Mouse (Mus musculus): ENCODE measurements around the gene Col27a1. TPM values are rescaled to one million over a fixed set of nuclear protein-coding genes. Genes with fewer than 3 reads are reported as not detected.

The Col27a1 gene
- polyA plus RNA-seq, 1 experiment from 2014 or later: 3.8 TPM

DNA sequence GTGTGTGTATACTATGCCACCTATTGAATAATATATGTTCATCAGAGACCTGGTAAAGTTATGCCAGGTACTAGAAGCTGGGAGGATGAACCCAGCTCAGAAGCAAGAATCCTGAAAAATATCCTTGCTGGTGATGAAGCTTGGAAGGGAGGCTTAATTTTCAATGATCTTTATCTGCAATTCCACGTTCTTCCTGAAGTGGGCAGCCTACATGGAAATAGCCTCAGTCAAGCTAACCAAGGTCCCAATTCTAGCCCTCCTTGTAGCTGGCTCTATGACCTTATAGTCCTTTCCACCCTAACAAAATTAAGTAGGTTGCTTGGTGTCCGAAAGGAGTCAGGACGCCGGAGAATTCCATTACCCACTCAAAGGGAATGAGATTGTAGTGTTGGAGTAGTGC, 72.2 kb downstream of the Col27a1 start:
- Histone ChIP-seq H3K27me3 (replicated peaks) (0 out of 2 replicates have a peak, but pooled peaks cover 7% of the 10 kb centered on the region), H3K4me3 (no peak overlapping the region), H3K9ac (no peak overlapping the region), H3K9me3 (replicated peaks) (no peaks in the 10 kb centered on the region), H3K4me2 (no peak overlapping the region), H3K4me1 (replicated peaks) (peaks cover 15% of the 10 kb centered on the region), H3K27ac (ENCODE audit: poor library complexity, severe bottlenecking) (no peak overlapping the region), H3K36me3 (0 out of 2 replicates have a peak, but pooled peaks cover 5% of the 10 kb centered on the region)
- 79% methylated on average over 4 of the region's 4 CpGs for WGBS
- no peak for ATAC-seq (ENCODE audit: insufficient number of reproducible peaks, low FRiP score)

DNA sequence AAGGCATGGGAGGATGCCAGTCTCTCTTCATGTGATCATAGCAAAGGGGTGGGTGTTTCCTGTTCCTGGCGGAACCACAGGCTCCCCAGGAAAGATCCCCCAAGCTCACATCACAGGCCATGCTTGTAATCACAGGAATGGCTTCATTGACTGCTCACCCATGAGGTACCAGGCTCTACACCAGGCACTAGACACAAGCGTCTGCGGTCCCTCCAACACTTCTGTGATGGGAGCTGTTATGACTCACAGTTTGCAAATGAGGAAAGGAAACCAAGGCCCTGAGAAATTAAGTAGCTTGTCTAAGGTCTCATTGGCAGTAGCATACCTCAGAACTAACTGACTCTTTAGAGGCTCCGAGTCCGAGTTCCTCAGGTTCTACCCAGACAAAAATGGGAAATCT, 74.7 kb downstream of the Col27a1 start:
- no peak overlapping the region for H3K4me3 ChIP-seq
- H3K9ac ChIP-seq: no peak overlapping the region
- ATAC-seq (ENCODE audit: insufficient number of reproducible peaks, low FRiP score): no peak
- no peak overlapping the region for H3K27ac ChIP-seq (ENCODE audit: poor library complexity, severe bottlenecking)
- H3K9me3 ChIP-seq (replicated peaks): no peaks in the 10 kb centered on the region
- no peaks in the 10 kb centered on the region for H3K27me3 ChIP-seq (replicated peaks)
- WGBS: 78% methylated on average over 5 of the region's 5 CpGs
- H3K4me1 ChIP-seq (replicated peaks): peaks cover 18% of the 10 kb centered on the region
- H3K36me3 ChIP-seq: no peaks in the 10 kb centered on the region; the same call in 1 of the 2 replicates
- no peak overlapping the region for H3K4me2 ChIP-seq

DNA sequence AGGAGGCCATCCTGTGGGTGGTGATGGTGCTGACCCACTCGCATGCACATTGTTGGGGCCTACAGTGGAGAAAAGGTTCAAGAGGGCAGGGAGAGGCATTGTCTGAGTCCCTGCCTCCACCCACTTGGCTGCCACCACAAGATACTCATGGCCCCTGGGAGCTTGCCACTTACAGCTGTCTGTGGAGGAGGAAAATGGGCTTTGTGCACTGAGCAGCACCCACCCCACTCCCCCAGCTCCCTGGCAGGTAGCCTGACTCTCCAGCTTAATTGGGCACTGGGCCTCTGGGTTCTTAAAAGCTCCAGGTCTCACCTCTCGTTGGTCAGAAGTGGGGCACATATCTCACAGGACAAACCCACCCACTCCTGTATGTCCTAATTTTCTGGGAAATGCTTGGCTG, 76.3 kb downstream of the Col27a1 start:
- H3K9ac ChIP-seq: no peak overlapping the region
- H3K4me3 ChIP-seq: no peak overlapping the region
- no peak overlapping the region for H3K27ac ChIP-seq (ENCODE audit: poor library complexity, severe bottlenecking)
- 67% methylated on average over 2 of the region's 2 CpGs for WGBS
- no peak overlapping the region for H3K4me2 ChIP-seq
- H3K9me3 ChIP-seq (replicated peaks): no peaks in the 10 kb centered on the region
- no peak for ATAC-seq (ENCODE audit: insufficient number of reproducible peaks, low FRiP score)
- H3K27me3 ChIP-seq (replicated peaks): no peaks in the 10 kb centered on the region
- H3K4me1 ChIP-seq (replicated peaks): peaks cover 15% of the 10 kb centered on the region
- no peaks in the 10 kb centered on the region; the same call in 1 of the 2 replicates for H3K36me3 ChIP-seq

DNA sequence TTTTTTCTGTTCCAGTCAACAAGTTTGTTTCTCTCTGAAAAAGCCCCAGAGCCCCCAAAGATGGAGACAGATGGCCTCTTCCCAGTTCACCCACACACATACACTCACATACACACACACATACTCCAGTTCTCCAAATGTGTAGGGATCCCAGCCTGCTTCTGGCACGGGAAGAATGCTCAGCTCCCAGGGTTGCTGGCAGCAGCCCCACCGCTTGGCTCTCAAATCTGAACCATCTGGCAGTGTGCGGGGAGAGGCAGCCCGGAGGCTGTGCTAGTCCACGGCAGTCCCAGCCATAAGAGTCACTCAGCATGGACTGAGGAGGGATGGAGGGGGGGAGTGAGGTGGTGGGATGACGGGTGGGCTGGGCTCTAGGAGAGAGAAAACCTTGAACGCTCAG, 77.3 kb downstream of the Col27a1 start:
- peak; percentile 57 for ATAC-seq (ENCODE audit: insufficient number of reproducible peaks, low FRiP score)
- H3K4me2 ChIP-seq: no peak overlapping the region
- H3K27me3 ChIP-seq (replicated peaks): no peaks in the 10 kb centered on the region
- H3K9me3 ChIP-seq (replicated peaks): no peaks in the 10 kb centered on the region
- H3K4me1 ChIP-seq (replicated peaks): peaks cover 20% of the 10 kb centered on the region
- 45% methylated on average over 7 of the region's 7 CpGs for WGBS
- H3K36me3 ChIP-seq: no peaks in the 10 kb centered on the region; the same call in 1 of the 2 replicates
- no peak overlapping the region for H3K4me3 ChIP-seq
- no peak overlapping the region for H3K9ac ChIP-seq
- H3K27ac ChIP-seq (ENCODE audit: poor library complexity, severe bottlenecking): 0 out of 2 replicates have a peak overlapping the region, but pooled peaks have one; percentile 28

DNA sequence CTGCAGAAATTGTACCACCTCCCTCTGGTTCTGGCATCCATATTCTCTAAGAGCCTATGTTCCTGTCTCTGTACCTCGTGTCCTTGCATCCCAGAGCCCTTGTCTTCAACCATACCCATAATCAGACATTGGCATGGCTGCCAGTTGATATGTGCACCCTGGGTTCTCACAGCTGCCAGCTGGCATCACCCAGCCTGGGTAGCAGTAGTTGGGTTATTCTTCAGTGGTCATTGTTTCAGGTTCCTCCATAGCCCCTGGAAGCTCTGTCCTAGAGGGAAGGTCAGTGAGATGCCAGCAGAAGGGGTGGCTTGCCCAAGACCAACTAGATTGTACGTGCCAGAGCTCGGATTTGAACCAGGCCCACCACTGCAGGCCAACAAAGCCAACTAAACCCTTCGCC, 77.9 kb downstream of the Col27a1 start:
- no peak overlapping the region for H3K27ac ChIP-seq (ENCODE audit: poor library complexity, severe bottlenecking)
- peaks cover 20% of the 10 kb centered on the region for H3K4me1 ChIP-seq (replicated peaks)
- H3K4me2 ChIP-seq: no peak overlapping the region
- H3K9ac ChIP-seq: no peak overlapping the region
- H3K9me3 ChIP-seq (replicated peaks): no peaks in the 10 kb centered on the region
- H3K36me3 ChIP-seq: no peaks in the 10 kb centered on the region; the same call in 1 of the 2 replicates
- no peak for ATAC-seq (ENCODE audit: insufficient number of reproducible peaks, low FRiP score)
- WGBS: 86% methylated on average over 4 of the region's 4 CpGs
- H3K27me3 ChIP-seq (replicated peaks): no peaks in the 10 kb centered on the region
- no peak overlapping the region for H3K4me3 ChIP-seq

DNA sequence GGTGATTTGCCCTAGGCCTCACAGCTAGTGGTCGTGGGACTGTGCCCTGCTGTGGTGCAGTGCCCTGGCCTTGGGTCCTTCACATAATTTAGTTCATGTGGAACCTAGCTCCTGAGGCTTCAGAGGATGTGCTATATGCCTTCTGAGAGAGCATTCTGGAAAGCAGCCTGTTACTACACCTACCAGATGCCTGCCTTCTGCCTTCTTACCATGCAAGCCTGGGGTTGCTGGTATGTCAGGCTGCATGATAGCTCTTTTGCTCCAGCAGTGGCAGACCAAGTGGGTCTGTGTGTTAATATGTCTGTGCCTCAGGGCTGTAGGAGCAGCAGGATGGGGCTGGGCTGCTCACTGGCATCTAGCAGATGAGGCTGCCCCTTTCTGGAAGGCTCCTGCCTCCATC, 81.8 kb downstream of the Col27a1 start:
- Histone ChIP-seq H3K4me2 (no peak overlapping the region), H3K4me3 (no peak overlapping the region), H3K9me3 (replicated peaks) (no peaks in the 10 kb centered on the region), H3K27ac (ENCODE audit: poor library complexity, severe bottlenecking) (no peak overlapping the region), H3K36me3 (no peaks in the 10 kb centered on the region; the same call in 1 of the 2 replicates), H3K4me1 (replicated peaks) (peaks cover 12% of the 10 kb centered on the region), H3K27me3 (replicated peaks) (0 out of 2 replicates have a peak, but pooled peaks cover 3% of the 10 kb centered on the region), H3K9ac (no peak overlapping the region)
- no peak for ATAC-seq (ENCODE audit: insufficient number of reproducible peaks, low FRiP score)
- 60% methylated on average over 1 of the region's 1 CpGs for WGBS

DNA sequence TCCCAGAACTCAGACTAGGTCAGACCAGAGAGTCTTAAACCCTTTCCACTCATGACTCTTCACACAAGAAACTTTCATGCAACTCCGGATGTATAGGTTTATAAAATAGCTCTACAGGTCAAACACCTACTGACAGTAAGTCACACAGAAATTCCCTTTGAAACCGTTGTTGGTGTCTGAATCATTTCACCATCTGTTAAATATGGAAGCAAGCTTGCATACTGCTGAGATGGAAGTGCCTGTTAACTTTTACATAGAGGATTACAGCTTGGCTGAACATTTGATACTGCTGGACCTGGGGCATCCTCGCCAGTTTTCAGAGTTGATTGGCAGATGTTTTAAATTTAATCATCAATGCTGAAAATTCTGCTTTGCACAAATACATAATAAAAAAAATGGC, 82.5 kb downstream of the Col27a1 start:
- no peak overlapping the region for H3K27ac ChIP-seq (ENCODE audit: poor library complexity, severe bottlenecking)
- no peak for ATAC-seq (ENCODE audit: insufficient number of reproducible peaks, low FRiP score)
- H3K9me3 ChIP-seq (replicated peaks): no peaks in the 10 kb centered on the region
- no peaks in the 10 kb centered on the region; the same call in 1 of the 2 replicates for H3K36me3 ChIP-seq
- H3K4me3 ChIP-seq: no peak overlapping the region
- H3K9ac ChIP-seq: no peak overlapping the region
- peaks cover 6% of the 10 kb centered on the region for H3K4me1 ChIP-seq (replicated peaks)
- H3K4me2 ChIP-seq: no peak overlapping the region
- 57% methylated on average over 3 of the region's 3 CpGs for WGBS
- 0 out of 2 replicates have a peak, but pooled peaks cover 3% of the 10 kb centered on the region for H3K27me3 ChIP-seq (replicated peaks)

DNA sequence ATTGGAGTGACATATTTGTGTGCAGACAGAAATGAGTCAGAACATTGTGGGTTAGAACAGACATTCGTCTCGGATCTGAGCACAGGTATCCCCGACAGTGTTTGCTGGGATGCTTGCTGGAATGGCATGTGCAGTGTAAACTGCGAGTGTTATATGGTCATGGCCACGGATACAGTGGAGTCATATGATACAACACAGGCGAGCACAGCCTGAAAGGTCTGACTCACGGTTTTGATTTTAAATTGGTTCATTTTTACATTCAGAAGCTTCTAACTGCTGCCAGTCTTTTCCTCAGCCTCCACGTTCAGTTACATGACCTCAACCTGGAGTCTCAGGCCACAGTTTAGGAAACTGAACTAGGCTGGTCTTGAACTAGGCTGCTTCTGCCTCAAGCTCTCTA, 83.1 kb downstream of the Col27a1 start:
- Histone ChIP-seq H3K4me2 (no peak overlapping the region), H3K9me3 (replicated peaks) (no peaks in the 10 kb centered on the region), H3K4me1 (replicated peaks) (peaks cover 5% of the 10 kb centered on the region; the same call in 1 of the 2 replicates), H3K4me3 (no peak overlapping the region), H3K27me3 (replicated peaks) (0 out of 2 replicates have a peak, but pooled peaks cover 3% of the 10 kb centered on the region), H3K27ac (ENCODE audit: poor library complexity, severe bottlenecking) (no peak overlapping the region), H3K9ac (no peak overlapping the region), H3K36me3 (no peaks in the 10 kb centered on the region; the same call in 1 of the 2 replicates)
- ATAC-seq (ENCODE audit: insufficient number of reproducible peaks, low FRiP score): no peak
- 67% methylated on average over 8 of the region's 8 CpGs for WGBS

DNA sequence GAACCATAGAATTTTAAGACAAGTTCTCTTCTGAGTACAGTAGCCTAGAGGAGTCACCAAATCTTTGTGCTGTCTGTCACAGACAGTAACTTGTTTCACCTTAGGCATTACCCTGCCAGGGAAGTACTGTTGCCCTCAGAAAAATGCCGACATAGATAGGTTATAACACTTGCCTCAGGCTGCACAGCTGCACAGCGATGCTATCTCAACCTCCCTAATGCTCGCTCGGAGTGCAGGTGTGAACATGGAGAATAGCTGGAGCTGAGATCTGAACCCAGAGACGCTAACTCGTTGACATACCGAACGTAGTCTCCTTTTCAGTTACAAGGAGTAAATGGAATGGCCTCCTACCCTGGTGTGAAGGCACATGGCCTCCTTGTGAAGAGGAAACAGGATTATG, 84.4 kb downstream of the Col27a1 start:
- Histone ChIP-seq H3K9me3 (replicated peaks) (no peaks in the 10 kb centered on the region), H3K4me2 (no peak overlapping the region), H3K36me3 (no peaks in the 10 kb centered on the region; the same call in 1 of the 2 replicates), H3K4me3 (no peak overlapping the region), H3K27ac (ENCODE audit: poor library complexity, severe bottlenecking) (no peak overlapping the region), H3K9ac (no peak overlapping the region), H3K27me3 (replicated peaks) (0 out of 2 replicates have a peak, but pooled peaks cover 3% of the 10 kb centered on the region), H3K4me1 (replicated peaks) (peaks cover 5% of the 10 kb centered on the region; the same call in 1 of the 2 replicates)
- 79% methylated on average over 8 of the region's 8 CpGs for whole genome bisulfite sequencing
- ATAC-seq (ENCODE audit: insufficient number of reproducible peaks, low FRiP score): no peak

DNA sequence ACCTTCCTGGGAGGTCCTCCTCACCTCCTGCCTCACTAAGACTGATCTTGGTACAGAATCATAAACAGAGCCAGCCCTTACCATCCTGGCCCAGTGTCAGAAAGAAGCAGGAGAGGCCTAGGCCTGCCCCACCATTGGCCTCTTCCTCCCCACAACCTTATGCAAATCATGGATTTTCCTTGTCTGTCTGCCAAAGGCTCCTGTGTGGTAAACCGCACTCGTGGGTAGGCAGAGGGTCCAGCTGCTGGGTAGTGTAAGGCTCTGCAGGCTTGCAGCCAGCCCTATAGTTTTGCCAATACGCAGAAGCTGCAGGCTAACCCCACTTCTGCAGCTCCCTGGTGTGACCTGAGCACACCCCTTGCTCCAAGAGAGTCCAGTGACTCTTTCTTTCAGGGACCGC, 88.8 kb downstream of the Col27a1 start:
- Histone ChIP-seq H3K4me2 (no peak overlapping the region), H3K4me1 (replicated peaks) (peaks cover 2% of the 10 kb centered on the region; the same call in 1 of the 2 replicates), H3K4me3 (no peak overlapping the region), H3K36me3 (no peaks in the 10 kb centered on the region), H3K27ac (ENCODE audit: poor library complexity, severe bottlenecking) (no peak overlapping the region), H3K9ac (no peak overlapping the region), H3K9me3 (replicated peaks) (no peaks in the 10 kb centered on the region), H3K27me3 (replicated peaks) (peaks cover 12% of the 10 kb centered on the region; the same call in 1 of the 2 replicates)
- 57% methylated on average over 4 of the region's 4 CpGs for WGBS
- no peak for ATAC-seq (ENCODE audit: insufficient number of reproducible peaks, low FRiP score)

DNA sequence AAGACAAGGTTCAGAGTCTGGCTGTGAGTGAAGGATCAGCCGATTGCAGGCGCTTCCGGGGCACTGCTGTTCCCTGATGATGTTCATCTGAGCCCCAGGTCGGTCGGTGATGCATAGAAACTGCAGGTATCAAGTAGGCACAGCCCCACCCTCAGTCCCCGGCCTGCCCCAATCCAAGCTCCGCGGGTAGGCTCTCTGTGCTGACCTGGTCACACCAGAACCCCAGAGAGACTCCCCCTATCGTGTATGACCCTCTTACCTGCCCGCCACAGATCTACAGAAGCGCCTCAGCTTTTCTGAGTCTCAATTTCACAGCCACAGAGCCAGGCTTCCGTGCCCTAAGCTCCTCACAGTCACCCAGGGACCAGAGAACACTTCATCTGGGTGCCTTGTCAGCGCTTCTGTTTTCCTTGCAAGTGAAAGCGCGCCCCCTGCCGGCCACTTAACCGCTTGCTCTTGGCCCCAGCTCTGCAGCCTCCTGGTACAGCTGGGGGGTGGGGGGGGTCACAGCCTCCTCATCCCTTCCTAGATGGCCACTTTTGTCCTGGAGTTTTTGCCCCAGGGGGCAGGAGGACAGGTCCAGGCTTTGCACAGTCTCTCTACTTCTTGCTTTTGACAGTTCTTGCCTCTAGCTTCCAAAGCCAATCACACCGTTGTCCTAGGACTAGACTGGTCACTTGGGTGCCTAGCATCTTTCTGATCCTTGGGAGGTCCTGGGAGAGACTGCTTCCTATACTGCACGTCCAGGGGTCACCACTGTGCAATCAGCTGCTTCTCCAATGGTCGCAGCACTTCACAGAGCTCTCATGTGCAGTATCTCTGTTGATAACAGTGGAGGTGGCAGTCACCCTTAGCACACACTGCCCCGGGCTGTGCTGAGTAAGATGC, 93.6 kb downstream of the Col27a1 start:
- 26% methylated on average over 21 of the region's 21 CpGs for WGBS
- no peaks in the 10 kb centered on the region for H3K9me3 ChIP-seq (replicated peaks)
- H3K27me3 ChIP-seq (replicated peaks): peaks cover 9% of the 10 kb centered on the region; the same call in 1 of the 2 replicates
- no peak overlapping the region for H3K27ac ChIP-seq (ENCODE audit: poor library complexity, severe bottlenecking)
- ATAC-seq (ENCODE audit: insufficient number of reproducible peaks, low FRiP score): no peak
- H3K4me2 ChIP-seq: no peak overlapping the region
- H3K36me3 ChIP-seq: no peaks in the 10 kb centered on the region
- peaks cover 26% of the 10 kb centered on the region for H3K4me1 ChIP-seq (replicated peaks)
- H3K9ac ChIP-seq: no peak overlapping the region
- H3K4me3 ChIP-seq: no peak overlapping the region
